Mouse (Mus musculus): ENCODE results near the gene Zfp827.

Gene Zfp827

GRCm38 (mm10) chr8:79060013-79060609 is 31.9 kb downstream of the Zfp827 start:
- DNase-seq (ENCODE audit: low spot score in 2 of 2): no peak

- no peak for DNase-seq (ENCODE audit: low spot score in 2 of 2)
Observed at GRCm38 (mm10) chr8:79065924-79066323, 37.7 kb downstream of the Zfp827 start.

- no peak for DNase-seq (ENCODE audit: low spot score in 2 of 2)
Observed at GRCm38 (mm10) chr8:79067812-79068630, 39.8 kb downstream of the Zfp827 start.

- DNase-seq (ENCODE audit: low spot score in 2 of 2): no peak
Observed at GRCm38 (mm10) chr8:79073311-79073710, 45.1 kb downstream of the Zfp827 start.

DNA sequence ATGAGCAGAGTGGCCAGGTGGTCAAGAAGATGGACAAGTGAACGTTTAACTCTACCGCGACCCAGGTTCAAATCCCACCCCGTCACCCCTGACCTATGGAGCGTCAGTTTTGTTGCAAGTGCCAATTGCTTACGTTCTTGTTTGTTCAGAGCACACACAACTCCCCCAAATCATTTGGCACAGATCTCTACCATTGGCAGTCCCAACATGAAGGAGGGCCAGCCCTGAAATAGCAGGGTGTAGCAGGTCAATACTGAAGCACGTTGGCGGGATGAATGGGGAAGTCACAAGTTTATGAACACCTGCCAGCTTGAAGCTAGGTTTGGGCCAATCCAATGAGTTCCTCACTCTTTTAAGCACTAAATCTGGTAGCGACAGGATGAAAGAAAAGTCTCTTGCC is 46.7 kb downstream of the Zfp827 start:
- peak; percentile 47 to 57 for DNase-seq (ENCODE audit: low spot score in 2 of 2)

DNA sequence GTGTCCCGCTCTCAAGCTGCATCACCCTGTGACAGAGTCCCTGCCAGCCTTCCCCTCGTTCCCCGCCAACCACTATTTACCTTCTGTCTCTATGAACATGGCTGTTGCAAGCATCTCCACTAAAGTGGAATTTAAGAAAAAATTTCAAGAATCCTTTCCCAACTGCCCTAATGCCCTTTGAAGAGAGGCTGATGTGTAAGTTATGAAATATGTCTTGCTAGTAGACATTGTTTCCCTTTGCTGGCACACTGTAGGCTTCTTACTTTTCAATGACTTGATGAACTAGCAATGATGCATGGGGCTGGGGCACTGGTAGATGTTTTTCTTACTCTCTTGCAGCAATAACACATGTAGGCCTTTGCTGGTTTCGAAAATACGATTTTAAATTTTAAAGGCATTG is 49.0 kb downstream of the Zfp827 start:
- no peak for DNase-seq (ENCODE audit: low spot score in 2 of 2)

GRCm38 (mm10) chr8:79078556-79079195 is 50.4 kb downstream of the Zfp827 start:
- no peak for DNase-seq (ENCODE audit: low spot score in 2 of 2)

- no peak for DNase-seq (ENCODE audit: low spot score in 2 of 2)
Observed at GRCm38 (mm10) chr8:79079196-79079561, 50.9 kb downstream of the Zfp827 start.

DNA sequence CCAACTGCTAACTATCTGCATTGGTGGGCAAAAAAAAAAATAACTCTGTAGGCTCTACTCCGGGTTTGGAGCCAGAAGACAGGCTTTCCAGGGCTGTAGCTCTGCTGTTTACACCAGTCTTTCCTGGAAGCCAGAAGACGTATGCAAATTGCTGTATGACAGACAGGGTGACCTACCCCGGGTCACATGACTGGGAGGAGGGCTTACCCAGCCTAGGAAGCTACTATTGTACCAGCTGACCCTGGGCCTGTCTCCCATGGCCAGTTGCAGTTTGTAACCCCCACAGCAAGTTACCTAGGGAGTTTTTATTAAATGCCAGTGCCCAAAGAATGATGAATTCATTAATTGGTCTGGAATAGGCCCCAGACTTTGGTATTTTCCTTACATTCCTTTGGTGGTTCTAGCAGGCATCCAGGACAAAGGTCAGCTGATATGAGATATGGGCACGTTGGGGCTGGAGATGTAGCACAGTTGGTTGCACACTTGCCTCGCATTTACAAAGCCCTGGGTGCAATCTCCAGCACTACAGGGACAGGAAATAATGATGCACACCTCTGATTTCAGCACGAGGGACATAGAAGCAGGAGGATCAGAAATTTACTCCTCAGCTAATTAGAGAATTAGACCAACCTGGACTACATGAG is 52.0 kb downstream of the Zfp827 start:
- no peak for DNase-seq (ENCODE audit: low spot score in 2 of 2)

DNA sequence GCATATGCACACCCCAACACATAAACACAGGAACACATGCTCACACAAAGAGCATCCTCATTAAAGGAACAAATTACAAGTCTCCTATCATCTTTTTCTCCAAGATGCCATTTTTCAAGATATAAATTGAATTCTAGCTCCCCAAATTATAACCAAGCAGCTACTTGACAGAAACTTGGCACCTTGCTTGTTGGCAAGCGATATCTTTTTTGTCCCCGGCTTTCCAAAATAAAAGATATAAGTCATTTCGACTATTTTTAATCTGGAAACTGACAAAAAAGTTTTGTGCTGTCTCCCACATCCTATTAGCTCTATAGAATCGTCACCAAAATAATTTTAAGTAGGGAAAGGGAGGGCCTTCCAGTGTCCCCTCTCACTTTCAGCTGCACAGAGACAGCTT is 53.1 kb downstream of the Zfp827 start:
- no peak for DNase-seq (ENCODE audit: low spot score in 2 of 2)

GRCm38 (mm10) chr8:79081955-79082354 is 53.7 kb downstream of the Zfp827 start:
- no peak for DNase-seq (ENCODE audit: low spot score in 2 of 2)

GRCm38 (mm10) chr8:79083461-79084358 is 55.5 kb downstream of the Zfp827 start:
- peak; percentile 55 to 64 for DNase-seq (ENCODE audit: low spot score in 2 of 2)

- peak; percentile 32 to 76 for DNase-seq (ENCODE audit: low spot score in 2 of 2)
Observed at GRCm38 (mm10) chr8:79084359-79084820, 56.2 kb downstream of the Zfp827 start.

- DNase-seq (ENCODE audit: low spot score in 2 of 2): no peak
Observed at GRCm38 (mm10) chr8:79094422-79094821, 66.2 kb downstream of the Zfp827 start.

GRCm38 (mm10) chr8:79095162-79095561 is 66.9 kb downstream of the Zfp827 start:
- no peak for DNase-seq (ENCODE audit: low spot score in 2 of 2)

GRCm38 (mm10) chr8:79096970-79097369 is 68.7 kb downstream of the Zfp827 start:
- no peak for DNase-seq (ENCODE audit: low spot score in 2 of 2)

- no peak for DNase-seq (ENCODE audit: low spot score in 2 of 2)
Observed at GRCm38 (mm10) chr8:79102707-79103106, 74.5 kb downstream of the Zfp827 start.

- no peak for DNase-seq (ENCODE audit: low spot score in 2 of 2)
Observed at GRCm38 (mm10) chr8:79103185-79103878, 75.1 kb downstream of the Zfp827 start.

DNA sequence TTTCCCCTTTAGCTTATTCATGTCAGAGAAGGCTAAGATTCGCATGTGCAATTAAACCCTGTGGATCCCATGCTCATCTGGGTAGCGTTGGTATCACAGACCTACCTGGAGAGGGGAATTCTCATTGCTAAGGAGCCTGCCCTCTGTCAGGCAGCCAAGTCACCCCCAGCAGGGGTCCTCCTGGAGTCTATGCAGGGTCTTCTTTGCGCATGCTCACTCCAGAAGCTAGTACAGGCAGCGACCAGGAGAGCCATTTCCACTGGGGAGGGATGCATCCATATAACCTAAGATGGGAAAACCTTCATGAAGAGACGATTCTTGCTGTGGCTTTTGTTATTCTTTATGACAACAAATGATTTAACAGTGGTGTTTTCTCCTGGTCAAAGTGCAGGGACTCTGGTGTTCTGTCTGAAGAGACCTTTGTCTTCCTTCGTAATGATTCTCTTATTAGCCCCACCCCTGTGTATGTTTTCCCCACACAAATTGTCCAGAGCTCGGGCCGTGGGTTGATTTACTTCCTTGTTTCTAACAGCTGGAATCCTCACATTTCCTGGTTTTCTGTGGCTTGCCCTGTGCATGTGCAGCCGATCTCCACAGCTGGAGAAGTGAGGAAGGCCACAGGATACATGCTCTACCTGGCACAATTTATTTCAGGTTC is 75.8 kb downstream of the Zfp827 start:
- DNase-seq (ENCODE audit: low spot score in 2 of 2): peak in 1 of 2 experiments; percentile 28

- no peak for DNase-seq (ENCODE audit: low spot score in 2 of 2)
Observed at GRCm38 (mm10) chr8:79104634-79105033, 76.4 kb downstream of the Zfp827 start.

Data from heart, adult 9 months (tissue).